Mouse (Mus musculus) testis, postnatal 14 days (tissue): ENCODE results near the gene Marcks.
"Not testable (repeated sequence)": the region's sequence is repeated elsewhere in the genome, so short reads cannot be mapped to it uniquely, and the experiment has no call there.

Experiments
- DNase-seq: peaks from one replicate; pipeline ENCODE4 v3.0.0; 2021; ENCODE audit warnings: low spot score

Marcks gene

DNA sequence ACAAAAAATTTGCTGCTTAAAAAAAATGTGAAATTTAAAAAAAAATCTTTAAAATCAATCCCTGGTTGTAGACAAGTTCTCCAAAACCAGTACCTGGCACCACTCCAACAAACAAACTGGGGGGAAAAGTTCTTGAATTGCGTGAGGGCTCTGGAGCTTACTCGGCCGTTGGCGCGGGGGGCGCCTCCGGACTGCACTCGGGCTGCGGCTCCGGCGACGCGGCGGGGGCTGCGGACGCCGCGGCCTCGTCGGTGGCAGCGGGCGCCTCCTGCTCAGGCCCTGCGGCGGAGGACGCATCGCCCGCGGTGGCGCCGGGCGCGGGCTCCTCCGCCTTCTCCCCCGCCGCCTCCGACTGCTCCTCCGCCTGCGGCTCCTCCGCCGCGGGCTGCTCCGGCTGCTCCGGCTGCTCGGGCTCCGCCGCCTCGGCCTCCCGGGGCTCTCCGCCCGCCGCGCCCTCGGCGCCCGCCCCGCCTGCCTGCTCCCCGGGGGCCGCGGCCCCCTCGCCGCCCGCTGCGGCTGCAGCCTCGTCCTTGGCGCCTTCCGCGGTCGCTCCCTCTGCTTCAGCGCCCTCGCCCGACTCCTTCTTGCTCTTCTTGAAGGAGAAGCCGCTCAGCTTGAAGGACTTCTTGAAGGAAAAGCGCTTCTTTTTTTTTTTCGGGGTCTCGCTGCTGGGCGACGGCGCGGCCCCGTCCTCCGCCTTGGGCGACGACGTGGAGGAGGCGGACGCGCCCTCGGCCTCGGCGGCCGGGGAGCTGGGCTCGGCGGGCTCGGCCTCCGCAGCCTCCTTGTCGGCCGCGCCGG is 2.6 kb downstream of the Marcks start:
- peak; percentile 71 for DNase-seq

DNA sequence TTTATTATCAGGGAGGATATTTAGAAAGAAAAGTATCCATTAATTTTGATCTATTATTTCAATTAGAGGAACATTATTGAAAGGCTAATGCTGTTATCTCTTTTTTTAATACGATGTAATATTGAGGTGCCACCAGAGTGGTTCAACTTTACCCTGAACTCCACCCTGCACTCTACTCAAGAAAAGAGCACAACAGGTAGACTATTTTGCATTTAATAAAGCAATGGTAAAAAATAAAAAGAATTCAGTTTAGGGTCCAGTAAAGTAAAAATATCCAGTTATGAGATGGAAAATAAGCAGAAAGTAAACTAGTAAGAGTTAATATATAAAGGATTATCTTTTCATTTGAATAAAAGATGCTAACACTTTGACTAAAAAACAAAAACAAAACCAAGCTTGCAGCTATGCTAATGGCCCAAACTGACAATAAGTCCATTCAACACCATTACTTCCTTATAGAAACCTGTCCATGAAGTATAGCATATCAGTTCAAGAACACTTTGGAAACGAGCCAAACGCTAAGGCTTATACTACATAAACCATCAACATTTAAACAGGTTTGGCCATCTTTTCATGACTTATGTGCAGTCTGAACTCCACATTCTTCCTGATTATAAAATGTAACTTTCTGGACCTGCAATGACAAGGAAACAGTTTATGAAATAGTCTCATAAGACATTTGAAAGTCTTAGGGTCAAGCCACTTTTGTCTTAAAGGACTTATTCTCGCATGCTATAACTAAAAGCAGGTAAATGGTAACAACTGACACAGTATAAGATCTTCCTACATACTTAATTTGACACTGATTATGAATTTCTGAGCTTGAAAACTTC is 4.6 kb downstream of the Marcks start:
- DNase-seq, result no peak

DNA sequence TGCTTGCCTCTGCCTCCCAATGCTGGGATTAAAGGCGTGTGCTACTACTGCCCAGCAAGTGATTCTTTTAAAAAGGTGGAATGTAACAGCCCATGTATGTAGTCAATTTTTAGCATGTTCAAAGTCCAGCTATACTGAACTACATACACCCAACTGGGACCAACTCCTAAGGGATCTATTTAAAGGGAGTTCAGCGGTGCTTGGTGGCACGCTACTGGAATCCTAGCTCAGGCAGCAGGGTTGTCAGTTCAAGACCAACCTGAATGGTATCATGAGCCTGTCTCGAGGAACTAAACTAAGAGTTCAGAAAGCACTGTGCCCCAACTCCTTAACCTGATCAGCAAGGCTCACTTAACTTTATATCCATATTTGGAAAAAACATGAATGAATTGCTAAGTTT is 6.0 kb downstream of the Marcks start:
- DNase-seq, result no peak

DNA sequence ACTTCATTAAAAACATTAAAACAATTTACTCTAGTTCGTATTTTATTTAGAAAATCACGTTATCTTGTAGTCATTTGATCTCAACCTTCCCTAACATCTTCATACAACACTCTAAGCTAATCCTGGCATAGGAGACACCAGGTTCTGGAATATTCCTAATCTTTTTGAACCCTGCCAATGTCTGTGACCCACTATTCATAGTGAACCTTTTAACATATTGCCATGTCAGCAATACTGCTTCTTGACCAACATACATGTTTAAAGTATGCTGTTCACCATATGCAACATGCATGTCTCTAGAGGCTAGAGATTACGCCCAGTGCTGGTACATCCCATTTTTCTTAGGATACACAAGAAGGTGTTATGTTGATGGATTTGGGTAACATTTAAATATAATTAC is 9.1 kb downstream of the Marcks start:
- no peak for DNase-seq

DNA sequence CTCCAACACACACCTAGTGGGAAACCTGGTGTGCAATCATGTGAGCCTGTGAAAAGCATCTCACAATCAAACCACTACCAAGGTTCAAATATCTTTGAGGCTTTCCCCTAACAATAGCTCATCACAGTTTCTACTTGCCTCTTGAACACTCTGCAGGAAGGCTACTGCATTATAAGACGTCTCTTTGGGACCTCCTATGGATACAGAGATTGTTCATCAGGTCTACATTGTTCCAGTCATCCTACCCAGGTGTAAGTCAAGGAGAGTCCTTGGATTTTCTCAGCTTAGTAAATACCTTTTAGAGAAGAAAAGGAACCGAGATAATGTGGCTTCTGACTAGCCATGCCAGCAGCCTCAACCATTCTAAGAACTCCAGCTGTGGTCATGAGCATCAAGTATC is 23.4 kb downstream of the Marcks start:
- no peak for DNase-seq

DNA sequence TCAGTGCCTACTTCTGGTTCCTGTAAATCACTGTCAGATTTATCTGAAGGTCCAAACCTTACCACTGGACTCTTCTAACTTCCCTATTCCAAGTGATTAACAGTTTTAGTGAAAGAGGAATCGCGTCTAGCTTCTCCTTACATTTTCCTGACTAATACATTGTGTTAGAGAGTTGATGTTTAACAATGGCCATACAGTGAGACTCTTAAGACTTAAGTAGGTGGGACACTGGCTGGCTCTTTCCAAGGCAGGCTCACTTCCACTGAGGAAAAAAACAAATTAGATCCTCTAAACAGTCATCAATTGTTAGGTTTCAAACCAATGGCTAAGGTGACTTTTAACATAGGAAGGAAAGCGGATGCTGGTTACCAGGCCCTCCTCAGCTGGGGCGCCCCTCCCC is 25.9 kb downstream of the Marcks start:
- DNase-seq, result no peak

DNA sequence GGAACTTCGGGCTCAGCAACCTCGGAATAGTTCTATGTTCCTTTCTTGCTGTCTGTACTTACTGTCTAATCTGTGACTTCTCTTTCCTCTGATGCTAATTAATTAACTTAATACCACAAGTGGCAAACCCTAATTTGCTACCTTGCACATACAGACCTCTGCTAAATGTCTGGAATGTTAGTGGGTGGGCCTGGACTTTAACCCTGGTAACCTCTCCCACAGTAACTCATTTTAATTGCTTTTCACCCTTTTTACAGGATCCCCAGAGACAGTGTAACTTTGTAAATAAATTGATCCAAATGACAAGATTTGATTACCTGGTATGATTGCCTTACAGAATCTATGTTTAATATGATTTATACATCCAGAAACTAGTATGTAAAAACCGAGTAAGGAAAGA is 26.4 kb downstream of the Marcks start:
- no peak for DNase-seq

DNA sequence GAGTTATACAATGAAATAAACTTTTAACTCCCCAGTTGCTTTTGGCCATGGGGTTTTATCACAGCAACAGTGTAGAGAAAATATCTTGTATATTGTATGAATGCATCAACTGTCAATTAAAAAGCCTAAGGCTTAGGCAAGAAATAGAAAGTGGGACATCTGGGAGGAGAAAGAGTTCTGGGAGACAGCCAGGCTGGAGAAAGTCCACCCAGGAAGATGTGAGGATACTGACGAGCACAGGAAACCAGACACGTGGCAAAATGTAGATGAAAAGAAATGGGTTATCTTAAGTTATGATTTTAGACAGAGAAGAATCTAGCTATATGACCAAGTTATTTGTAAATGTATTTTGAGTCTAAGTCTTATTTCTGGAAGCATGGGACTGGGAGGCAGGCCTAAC is 27.3 kb downstream of the Marcks start:
- no peak for DNase-seq

DNA sequence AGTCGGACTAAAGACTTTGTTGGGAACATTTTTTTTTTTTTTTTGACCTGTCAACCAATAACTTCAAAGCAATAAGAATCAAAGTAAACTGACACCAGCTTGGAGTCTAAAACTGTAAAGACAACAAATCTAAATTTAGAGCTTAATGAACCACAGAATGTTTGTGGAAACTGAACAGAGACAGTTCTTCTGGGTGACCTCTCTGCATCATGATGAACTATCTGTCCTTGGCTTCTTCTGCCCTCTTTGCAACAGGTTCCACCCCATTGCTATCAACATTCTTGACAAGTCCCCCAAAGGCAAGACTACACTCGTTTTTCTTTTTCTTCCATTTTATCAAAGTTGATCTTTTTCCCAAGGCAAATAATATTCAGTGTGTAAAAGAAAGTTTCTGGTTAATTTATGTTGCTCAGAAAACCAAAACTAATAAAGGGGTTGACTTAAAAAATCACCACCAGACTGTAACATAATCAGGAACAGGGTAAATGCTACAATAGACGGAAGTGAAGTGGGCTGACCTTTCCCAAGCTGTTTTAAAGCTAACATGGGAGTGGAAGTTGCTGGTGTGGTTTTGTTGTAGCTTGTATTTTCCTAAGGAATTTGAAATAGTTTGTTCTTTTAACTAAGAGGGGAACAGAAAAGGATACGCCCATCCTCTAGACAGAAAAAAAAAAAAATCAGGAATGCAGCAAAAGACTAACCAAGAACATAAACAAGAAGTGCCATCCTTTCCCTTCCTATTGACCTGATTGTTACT is 31.7 kb downstream of the Marcks start:
- no peak for DNase-seq

DNA sequence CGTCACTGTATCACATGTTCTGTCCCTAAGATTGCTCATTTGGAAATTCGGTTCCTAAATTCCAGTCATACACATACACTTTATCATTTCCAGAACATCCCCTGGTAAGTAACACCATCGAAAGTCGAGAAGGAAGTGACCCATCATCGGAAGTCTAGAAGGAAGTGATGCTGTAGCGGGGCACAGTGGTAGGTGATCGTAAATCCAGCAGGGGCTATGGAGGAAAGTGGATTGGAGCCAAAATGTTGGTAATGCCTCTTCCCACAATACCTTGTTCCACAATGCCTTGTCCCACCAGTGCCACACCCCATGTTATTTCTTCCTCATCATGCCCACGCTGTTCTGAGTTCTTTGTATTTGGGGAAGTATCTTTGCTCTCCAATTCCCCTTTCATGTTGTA is 32.4 kb downstream of the Marcks start:
- DNase-seq, result no peak

DNA sequence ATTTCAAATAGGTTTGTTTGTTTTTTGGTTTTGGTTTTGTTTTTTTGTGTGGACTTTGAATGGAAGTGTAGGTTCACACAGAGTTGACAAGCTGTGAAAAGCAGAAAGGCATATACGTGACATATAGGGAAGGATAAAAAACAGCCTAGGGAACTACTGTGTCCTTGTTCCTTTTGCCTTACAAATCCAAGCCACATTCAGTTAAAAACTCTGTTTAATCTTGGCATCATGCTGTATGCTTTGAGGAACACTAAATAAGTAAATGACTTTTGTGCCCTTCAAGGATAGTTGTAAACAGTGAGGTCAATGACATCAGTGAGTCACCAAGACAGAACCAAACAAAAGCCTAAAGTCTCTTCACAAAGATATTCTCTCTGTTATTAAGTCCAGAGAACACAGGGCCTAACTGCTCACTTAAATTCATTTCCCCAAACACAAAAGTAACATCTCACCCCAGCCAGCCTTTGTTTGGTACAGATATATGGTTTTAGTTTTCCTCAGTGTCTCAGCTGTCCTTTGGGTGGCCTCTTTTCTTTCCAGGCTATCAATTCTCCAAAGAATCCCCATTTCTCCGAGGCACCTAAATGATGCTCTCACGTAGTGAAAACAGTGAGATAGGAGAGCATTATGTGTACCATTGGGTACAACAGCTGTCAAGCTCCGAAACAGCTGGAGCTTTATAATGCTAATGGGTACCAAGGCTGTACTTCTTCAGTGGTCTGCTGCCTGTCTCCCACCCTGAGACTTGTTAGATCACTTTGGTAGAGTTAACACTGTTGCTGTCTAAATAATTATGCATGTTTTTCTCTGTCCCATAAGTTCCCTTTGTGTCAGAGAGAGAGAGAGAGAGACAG is 36.3 kb downstream of the Marcks start:
- no peak for DNase-seq

DNA sequence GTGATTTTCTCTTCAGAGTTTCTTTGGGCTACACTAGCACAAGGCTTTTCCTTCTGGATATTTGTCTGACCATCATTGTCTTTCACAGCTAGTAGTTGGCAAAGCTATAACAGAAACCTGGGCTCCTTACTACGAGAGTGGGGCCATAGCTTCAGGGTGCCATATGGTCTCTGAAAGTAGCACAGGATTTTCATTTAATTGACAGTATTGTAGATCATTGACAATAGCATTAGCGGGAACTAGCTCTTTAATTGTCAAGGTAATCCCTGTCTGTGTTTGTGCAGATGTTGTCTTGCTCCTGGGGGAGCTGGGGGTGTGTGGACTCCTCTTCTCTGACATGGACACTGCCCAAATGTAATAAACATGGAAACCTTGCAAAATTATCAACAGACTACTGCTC is 37.0 kb downstream of the Marcks start:
- DNase-seq, result no peak

DNA sequence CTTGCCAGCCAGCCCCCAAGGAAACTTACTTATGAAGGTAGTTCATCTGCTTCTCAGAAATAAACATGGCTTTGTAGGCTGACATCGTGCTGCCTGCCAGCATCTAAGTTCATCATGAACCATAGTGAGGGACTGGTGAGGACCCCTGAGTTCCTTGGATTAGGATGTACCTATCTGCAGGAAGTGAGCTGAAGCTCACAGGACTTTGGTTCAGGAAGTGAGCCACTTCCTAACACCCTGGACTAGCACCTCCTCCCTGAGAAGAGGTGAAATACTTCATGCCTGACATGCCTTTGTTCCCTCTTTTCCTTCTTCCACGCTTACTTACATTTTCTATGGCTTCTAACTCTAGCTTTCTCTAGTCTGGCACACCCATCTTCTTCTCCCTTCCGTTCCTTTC is 42.2 kb downstream of the Marcks start:
- no peak for DNase-seq

DNA sequence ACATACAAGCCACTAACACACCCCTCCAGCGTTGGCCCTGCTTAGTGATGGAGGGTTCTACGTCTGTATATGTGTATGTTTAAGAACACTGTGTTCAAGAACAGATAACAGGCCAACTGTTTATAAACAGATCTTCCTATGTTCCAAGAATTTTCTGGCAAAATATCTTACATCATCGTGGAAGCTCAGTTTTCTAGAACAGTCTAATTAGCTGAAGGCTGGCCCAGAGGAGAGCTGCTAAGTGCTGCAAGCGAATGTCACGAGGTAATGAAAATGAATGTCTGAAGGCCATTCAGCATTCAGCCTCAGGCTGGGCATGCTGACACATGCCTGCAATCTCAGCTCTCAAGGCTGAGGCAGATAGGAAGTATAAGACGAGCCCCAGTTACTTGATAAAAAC is 42.9 kb downstream of the Marcks start:
- peak; percentile 42 for DNase-seq

DNA sequence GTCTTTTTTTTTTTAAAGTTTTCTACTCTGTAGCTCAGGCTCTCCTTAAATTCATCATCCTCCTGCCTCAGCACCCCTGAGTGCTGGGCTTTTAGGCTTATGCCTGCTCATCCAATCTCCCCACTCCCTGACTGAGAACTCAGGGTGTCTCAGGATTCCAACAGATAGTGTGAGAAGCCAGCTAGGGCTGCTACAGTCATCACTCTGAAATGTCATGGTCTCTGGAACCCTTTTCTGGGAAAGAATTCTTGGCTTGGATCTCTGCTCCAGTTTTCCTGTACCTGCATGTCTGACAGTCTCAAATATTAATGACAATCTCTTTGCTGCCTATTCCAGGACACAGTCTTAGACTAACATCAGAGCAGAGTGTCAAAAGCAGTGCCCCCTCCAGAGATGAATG is 45.4 kb downstream of the Marcks start:
- DNase-seq, result no peak

DNA sequence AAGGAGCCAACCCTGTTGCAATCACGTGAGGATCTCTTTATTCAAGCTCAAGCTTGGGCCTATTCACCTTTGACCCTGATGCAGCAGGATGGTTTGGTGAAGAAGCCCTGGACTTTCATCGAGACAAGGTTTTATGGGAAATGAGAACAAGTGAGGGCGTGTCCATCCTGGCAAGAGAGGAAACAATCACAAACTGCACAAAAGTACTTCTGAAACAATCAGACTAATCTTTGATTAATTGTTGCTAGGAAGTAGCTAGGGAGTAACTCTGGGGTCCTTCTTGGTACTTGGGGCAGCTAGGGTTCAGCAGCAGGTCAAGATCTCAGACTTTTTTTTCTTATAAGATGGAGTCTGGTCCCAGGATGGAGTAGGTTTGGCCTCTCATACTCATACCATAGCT is 48.3 kb downstream of the Marcks start:
- DNase-seq, result no peak

DNA sequence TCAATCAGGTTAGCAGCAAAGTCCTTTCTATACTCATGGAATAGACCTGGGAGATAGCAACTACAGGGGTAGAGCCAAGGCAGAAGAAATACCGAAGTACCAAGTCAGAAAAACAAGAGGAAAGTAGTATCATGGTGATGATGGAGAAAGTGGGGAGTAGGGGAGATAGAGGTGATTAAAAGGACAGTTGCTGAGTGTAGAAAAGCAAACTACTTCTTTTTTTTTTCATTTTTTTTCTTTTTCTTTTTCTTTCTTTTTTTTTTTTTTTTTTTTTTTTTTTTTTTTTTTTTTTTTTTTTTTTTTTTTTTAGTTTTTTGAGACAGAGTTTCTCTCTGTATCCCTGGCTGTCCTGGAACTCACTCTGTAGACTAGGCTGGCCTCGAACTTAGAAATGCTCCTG is 54.6 kb downstream of the Marcks start:
- not testable (repeated sequence) for DNase-seq
